Mouse (Mus musculus): ENCODE data around the gene Mucl1. TPM values are rescaled to one million over a fixed set of nuclear protein-coding genes. Genes with fewer than 3 reads are reported as not detected.

The Mucl1 gene
- polyA plus RNA-seq (2017; shearing (Covaris generic)), result not detected

GRCm38 (mm10) chr15:103755369-103755768 is at the start of gene Mucl1:
Mucl1 (minus strand) TSS chr15:103755469.

Other genes starting within 250 kb of the Mucl1 start
- not detected for gene Ppp1r1a, start 217.5 kb downstream of the Mucl1 start, polyA plus RNA-seq (2017; shearing (Covaris generic))
- gene Glycam1, start 190.4 kb downstream of the Mucl1 start, polyA plus RNA-seq (2017; shearing (Covaris generic)), result not detected
- gene Mucl2, start 143.8 kb upstream of the Mucl1 start, polyA plus RNA-seq (2017; shearing (Covaris generic)), result 0.88 TPM